Mouse (Mus musculus) olfactory bulb, adult 2 months (tissue): Measurements from ENCODE around the gene Minos1.

Experiments
- CTCF ChIP-seq: fragments of 200-500 bp; IDR thresholded peaks from 2 replicates; pipeline ENCODE4 v1.5.1; 2012; ENCODE audit warnings: low read depth, mild to moderate bottlenecking, low read length, moderate library complexity; ENCODE audit not compliant: insufficient read depth
- POLR2A ChIP-seq: fragments of 200-500 bp; IDR thresholded peaks from 2 replicates; pipeline ENCODE4 v1.6.1; 2012; ENCODE audit warnings: mild to moderate bottlenecking, low read depth, low read length, moderate library complexity; ENCODE audit not compliant: insufficient read depth

- TF ChIP-seq CTCF = no peak
- no peak for TF ChIP-seq POLR2A
Observed at GRCm38 (mm10) chr4:139111421-139111820, 19.5 kb downstream of the Minos1 start.
